Mouse (Mus musculus) lung, postnatal 14 days (tissue): ENCODE measurements around the gene Fxyd2.
A peak's percentile ranks its signal among the peaks of the same experiment; 100 is the strongest.

ENCODE experiments used
- DNase-seq: peaks from one replicate; pipeline ENCODE4 v3.0.0; 2021

Fxyd2 gene

GRCm38 (mm10) chr9:45395218-45395617 lies 4.3 kb upstream of the Fxyd2 start:
- DNase-seq, result no peak

DNA sequence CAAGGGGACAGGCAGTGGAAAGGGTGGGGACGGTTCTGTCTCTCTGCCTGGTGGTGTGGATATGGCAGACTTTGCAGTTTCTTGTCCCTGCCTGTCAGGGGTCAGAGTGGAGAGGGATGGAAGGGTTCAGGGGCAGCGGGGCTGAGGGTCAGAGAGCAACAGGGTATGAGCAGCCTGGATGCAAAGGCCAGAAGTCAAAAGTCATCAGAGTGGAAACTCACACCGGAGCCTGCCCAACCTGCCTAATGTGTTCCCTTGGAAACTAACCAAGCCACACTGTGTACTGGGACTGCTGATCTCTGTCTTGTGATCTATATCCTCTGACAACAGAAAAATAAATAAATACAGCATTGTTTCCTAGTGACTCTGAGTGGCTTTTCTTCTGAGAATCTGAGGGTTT lies 3.7 kb upstream of the Fxyd2 start:
- no peak for DNase-seq

GRCm38 (mm10) chr9:45398336-45398735 lies 1.1 kb upstream of the Fxyd2 start:
- no peak for DNase-seq

GRCm38 (mm10) chr9:45401851-45402250 lies 2.4 kb downstream of the Fxyd2 start:
- no peak for DNase-seq

GRCm38 (mm10) chr9:45402957-45403356 lies 3.5 kb downstream of the Fxyd2 start:
- no peak for DNase-seq

GRCm38 (mm10) chr9:45405694-45406093 lies 6.2 kb downstream of the Fxyd2 start:
- DNase-seq, result no peak

GRCm38 (mm10) chr9:45406808-45407207 lies 7.3 kb downstream of the Fxyd2 start:
- DNase-seq, result no peak

GRCm38 (mm10) chr9:45407706-45408675 lies 8.5 kb downstream of the Fxyd2 start:
- DNase-seq, result peak; percentile 81

DNA sequence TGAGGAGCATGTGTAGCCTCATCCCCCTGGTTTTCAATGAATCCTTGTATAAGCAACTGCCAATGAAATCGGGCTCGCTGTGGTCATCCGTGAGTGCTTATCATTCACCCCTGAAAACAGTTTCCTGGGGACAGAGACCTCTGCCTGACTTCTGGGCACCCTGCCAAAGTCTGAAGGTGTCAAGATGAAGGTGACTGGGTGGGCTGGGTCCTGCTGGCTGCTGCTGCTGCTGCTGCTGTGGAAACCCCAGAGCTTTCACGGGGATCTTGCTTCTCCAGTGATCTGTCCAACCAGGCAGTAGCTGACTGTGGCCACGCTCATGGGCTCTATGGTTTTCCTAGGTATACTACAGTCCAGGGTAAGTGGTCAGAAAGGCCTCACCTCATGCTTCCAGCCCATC lies 10.7 kb downstream of the Fxyd2 start:
- DNase-seq, result no peak

- DNase-seq, result no peak
These were observed 11.1 kb downstream of the Fxyd2 start for GRCm38 (mm10) chr9:45410614-45411013.

DNA sequence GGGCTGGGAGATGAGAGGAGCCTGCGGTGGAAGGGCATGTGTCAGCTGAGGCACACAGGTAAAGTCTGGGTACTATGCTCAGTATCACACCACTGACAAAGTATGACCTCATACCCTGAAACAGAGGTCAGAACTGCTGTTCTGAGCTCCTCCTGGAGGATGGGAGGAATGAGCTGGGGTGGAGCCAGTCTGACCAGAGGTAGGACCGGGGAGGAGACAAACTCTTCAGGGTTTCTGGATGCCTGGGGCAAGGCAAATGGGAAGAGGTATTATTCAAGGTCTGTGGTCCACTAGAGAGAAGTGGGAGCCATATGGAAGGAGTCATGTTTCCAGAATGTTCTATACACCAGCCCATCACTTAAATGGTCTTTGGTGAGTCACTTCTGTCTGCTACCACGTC lies 11.6 kb downstream of the Fxyd2 start:
- no peak for DNase-seq

- peak; percentile 30 for DNase-seq
These were observed 12.3 kb downstream of the Fxyd2 start for GRCm38 (mm10) chr9:45411803-45412202.

DNA sequence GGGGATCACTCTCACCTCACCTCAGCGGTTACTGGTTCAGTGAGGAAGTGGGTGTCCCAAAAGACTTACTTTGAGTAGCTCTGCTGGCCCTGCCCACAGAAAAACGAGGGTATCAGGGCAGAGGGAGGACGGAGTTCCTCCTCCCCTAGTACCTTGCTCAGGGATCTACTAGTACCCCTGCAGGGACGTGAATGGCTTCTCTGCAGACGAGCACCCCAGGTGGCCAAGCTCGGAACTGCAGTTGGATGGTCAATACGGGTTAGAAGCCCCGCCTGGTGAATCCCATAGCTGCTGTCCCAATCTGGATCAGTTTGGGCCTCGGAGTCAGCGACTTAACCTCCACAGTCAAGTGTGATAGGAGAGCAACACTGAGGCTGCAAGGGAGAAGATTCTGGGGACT lies 12.8 kb downstream of the Fxyd2 start:
- DNase-seq, result peak; percentile 92

GRCm38 (mm10) chr9:45412700-45413477 lies 13.4 kb downstream of the Fxyd2 start:
- no peak for DNase-seq

DNA sequence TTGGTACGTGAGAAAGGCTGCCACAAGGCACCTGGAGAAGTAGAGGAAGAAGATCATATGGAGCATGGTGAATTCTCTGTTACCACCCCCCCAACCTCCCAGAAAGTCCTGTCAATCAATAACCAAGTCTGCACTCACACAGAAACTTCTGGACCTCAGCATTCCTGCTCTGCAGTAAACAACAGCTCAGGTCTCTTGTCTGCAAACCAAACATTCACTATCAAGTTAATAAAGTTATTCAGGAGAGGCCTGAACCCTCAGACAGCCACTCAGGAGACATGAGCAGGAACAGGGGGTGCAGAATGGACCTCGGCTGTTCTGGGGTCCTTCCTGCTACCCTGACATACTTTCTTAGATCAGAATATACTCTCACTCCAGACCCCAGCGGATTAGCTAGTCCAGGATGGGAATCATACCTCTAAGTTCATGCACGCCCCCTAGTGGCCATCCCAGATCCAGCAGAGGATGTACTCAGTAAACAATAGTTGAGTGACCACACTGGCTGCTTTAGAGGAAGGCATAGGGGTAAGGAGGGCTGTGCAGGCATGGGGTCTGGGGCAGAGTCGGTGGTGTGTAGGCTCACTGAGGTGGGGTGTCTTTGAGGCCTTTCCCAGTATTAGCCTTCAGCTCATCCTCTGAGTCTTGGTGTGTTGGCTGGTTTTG lies 14.1 kb downstream of the Fxyd2 start:
- peak; percentile 44 for DNase-seq

GRCm38 (mm10) chr9:45415912-45416311 lies 16.4 kb downstream of the Fxyd2 start:
- DNase-seq, result peak; percentile 62

DNA sequence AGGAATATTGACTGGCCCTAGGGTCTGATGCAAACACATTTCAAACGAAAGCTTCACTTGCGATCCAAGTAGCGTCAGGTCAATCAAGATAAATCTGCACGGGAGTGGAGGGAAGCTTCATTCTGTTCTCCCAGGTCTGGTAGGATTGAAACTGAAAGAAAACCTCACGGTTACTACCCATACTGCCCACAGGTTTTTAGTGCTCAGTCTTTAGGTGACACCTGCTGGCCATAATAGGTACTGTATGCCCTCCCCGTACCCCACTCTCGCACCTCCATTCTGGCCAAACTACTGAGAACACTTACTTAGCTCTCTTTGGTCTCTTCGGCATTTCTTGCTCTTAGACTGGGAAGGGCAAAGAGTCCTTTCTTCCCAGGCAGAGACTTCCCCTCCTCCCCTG lies 17.8 kb downstream of the Fxyd2 start:
- peak; percentile 63 for DNase-seq

- DNase-seq, result no peak
These were observed 18.8 kb downstream of the Fxyd2 start for GRCm38 (mm10) chr9:45418252-45418651.

DNA sequence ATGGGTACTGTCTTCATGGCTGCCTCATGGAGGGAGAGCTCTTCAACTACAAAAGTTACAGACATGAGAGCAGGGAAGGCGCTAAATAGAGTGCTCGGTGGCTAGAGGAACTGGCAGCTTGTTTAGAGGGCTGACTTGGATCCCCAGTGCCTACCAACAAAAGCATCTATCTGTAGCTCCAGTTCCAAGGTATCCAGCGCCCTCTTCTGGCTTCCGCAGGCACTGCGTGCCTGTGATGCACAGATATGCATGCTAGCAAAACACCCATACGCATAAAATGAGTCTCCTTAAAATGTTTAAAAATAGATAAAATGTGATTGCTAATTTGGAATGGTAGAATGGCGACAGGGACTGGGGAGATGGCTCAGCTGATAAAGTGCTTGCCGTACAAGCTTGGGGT lies 21.7 kb downstream of the Fxyd2 start:
- DNase-seq, result peak; percentile 7

- no peak for DNase-seq
These were observed 23.4 kb downstream of the Fxyd2 start for GRCm38 (mm10) chr9:45422761-45423298.

GRCm38 (mm10) chr9:45426456-45426855 lies 27.0 kb downstream of the Fxyd2 start, which contains the start of gene Dscaml1:
Gene Dscaml1, plus strand, starts transcription at chr9:45426628.
- no peak for DNase-seq

GRCm38 (mm10) chr9:45429392-45429791 lies 29.9 kb downstream of the Fxyd2 start:
- no peak for DNase-seq
